Mouse (Mus musculus) CH12.LX (cell line): ENCODE data around the gene Casz1. TPM values are rescaled to one million over a fixed set of nuclear protein-coding genes. Genes with fewer than 3 reads are reported as not detected.

ENCODE experiments used
- DNase-seq: peaks from one replicate; pipeline ENCODE4 v3.0.0-alpha.2; 2013; ENCODE audit errors: extremely low read depth
- H3K27ac ChIP-seq: 2 replicates; pipeline ENCODE4 v1.5.1; 2012; ENCODE audit warnings: low read depth, mild to moderate bottlenecking, control low read depth, moderate library complexity; ENCODE audit not compliant: insufficient read depth
- H3K27me3 ChIP-seq: replicated peaks from 2 replicates; pipeline ENCODE3; 2012; ENCODE audit warnings: inconsistent platforms
- H3K36me3 ChIP-seq, 2 experiments: replicated peaks in 1 of 2; 2 replicates each; pipeline versions ENCODE3 to v1.6.1; 2012; ENCODE audit warnings: inconsistent platforms in 1 of 2, low read length in 1 of 2, mild to moderate bottlenecking in 1 of 2, mixed read lengths in 1 of 2, moderate library complexity in 1 of 2; ENCODE audit not compliant: control insufficient read depth in 1 of 2, insufficient read depth in 1 of 2
- H3K4me1 ChIP-seq, 2 experiments: 2 replicates each; pipeline ENCODE4 v1.6.1; 2012; ENCODE audit warnings: inconsistent platforms in 1 of 2, moderate library complexity in 1 of 2; ENCODE audit not compliant: insufficient read depth in 2 of 2, control insufficient read depth in 1 of 2
- H3K4me2 ChIP-seq: 2 replicates; pipeline ENCODE4 v1.6.1; 2012; ENCODE audit warnings: low read depth, mild to moderate bottlenecking, control low read depth; ENCODE audit not compliant: poor library complexity, insufficient read depth, severe bottlenecking
- H3K4me3 ChIP-seq, 3 experiments: fragments of 150-350 bp in 1 of 3; sonication (generic) in 1 of 3; replicated peaks in 1 of 3; 2 replicates each; pipeline versions ENCODE3 to v1.5.1; 2011 to 2012; ENCODE audit warnings: low read depth in 2 of 3, low read length in 2 of 3, mild to moderate bottlenecking in 2 of 3, moderate library complexity in 2 of 3, control low read depth in 1 of 3, improper control_type of control experiment in 1 of 3, inconsistent platforms in 1 of 3, mixed read lengths in 1 of 3; ENCODE audit not compliant: poor library complexity in 1 of 3
- H3K79me2 ChIP-seq: replicated peaks from 2 replicates; pipeline ENCODE4 v1.6.1; 2012; ENCODE audit warnings: mild to moderate bottlenecking, moderate library complexity; ENCODE audit not compliant: control insufficient read depth, poor library complexity, insufficient read depth, severe bottlenecking; ENCODE audit errors: extremely low read depth
- H3K9ac ChIP-seq: 2 replicates; pipeline ENCODE4 v1.6.1; 2012; ENCODE audit warnings: low read depth, mild to moderate bottlenecking, control low read depth, moderate library complexity; ENCODE audit not compliant: insufficient read depth
- H3K9me3 ChIP-seq: replicated peaks from 2 replicates; pipeline ENCODE3; 2012; ENCODE audit warnings: low read length, inconsistent platforms, mixed read lengths
- BHLHE40 ChIP-seq: IDR thresholded peaks from 2 replicates; pipeline ENCODE4 v1.6.1; 2011; ENCODE audit warnings: mild to moderate bottlenecking, low read depth, low read length, improper control_type of control experiment
- CHD1 ChIP-seq: IDR thresholded peaks from 2 replicates; pipeline ENCODE4 v1.6.1; 2012; ENCODE audit warnings: low read depth, low read length, improper control_type of control experiment, inconsistent platforms
- CHD2 ChIP-seq: IDR thresholded peaks from 2 replicates; pipeline ENCODE4 v1.6.1; 2011; ENCODE audit warnings: low read length, improper control_type of control experiment
- E2F4 ChIP-seq: IDR thresholded peaks from 2 replicates; pipeline ENCODE4 v1.6.1; 2011; ENCODE audit warnings: low read depth, low read length, improper control_type of control experiment; ENCODE audit not compliant: insufficient replicate concordance
- HCFC1 ChIP-seq: IDR thresholded peaks from 2 replicates; pipeline ENCODE4 v1.6.1; 2012; ENCODE audit warnings: low read depth, mild to moderate bottlenecking, inconsistent platforms, low read length, improper control_type of control experiment
- KAT2A ChIP-seq: IDR thresholded peaks from 2 replicates; pipeline ENCODE4 v1.6.1; 2012; ENCODE audit warnings: low read length, improper control_type of control experiment, inconsistent platforms; ENCODE audit not compliant: insufficient replicate concordance
- MAFK ChIP-seq: IDR thresholded peaks from 2 replicates; pipeline ENCODE4 v1.6.1; 2011; ENCODE audit warnings: low read length, improper control_type of control experiment; ENCODE audit not compliant: insufficient replicate concordance
- MAX ChIP-seq: IDR thresholded peaks from 2 replicates; pipeline ENCODE4 v1.6.1; 2011; ENCODE audit warnings: low read length, improper control_type of control experiment
- MAZ ChIP-seq: IDR thresholded peaks from 2 replicates; pipeline ENCODE4 v1.6.1; 2012; ENCODE audit warnings: low read depth, mild to moderate bottlenecking, inconsistent platforms, low read length, improper control_type of control experiment, moderate library complexity
- MYC ChIP-seq: IDR thresholded peaks from 2 replicates; pipeline ENCODE4 v1.6.1; 2011; ENCODE audit warnings: low read depth, mild to moderate bottlenecking, improper control_type of control experiment, low read length
- NELFE ChIP-seq: IDR thresholded peaks from 2 replicates; pipeline ENCODE4 v1.6.1; 2011; ENCODE audit warnings: low read depth, low read length, improper control_type of control experiment
- NRF1 ChIP-seq: IDR thresholded peaks from 2 replicates; pipeline ENCODE4 v1.6.1; 2014; ENCODE audit warnings: low read depth, mild to moderate bottlenecking, inconsistent platforms, low read length, improper control_type of control experiment, moderate library complexity
- PAX5 ChIP-seq: IDR thresholded peaks from 2 replicates; pipeline ENCODE4 v1.6.1; 2012; ENCODE audit warnings: low read length, inconsistent platforms, mixed read lengths
- RCOR1 ChIP-seq: conservative IDR thresholded peaks from 2 replicates; pipeline ENCODE4 v1.6.1; 2012; ENCODE audit warnings: low read depth, mild to moderate bottlenecking, inconsistent platforms, low read length, improper control_type of control experiment
- SIN3A ChIP-seq: IDR thresholded peaks from 2 replicates; pipeline ENCODE4 v1.6.1; 2012; ENCODE audit warnings: low read length, improper control_type of control experiment, inconsistent platforms
- UBTF ChIP-seq: IDR thresholded peaks from 2 replicates; pipeline ENCODE4 v1.6.1; 2012; ENCODE audit warnings: low read depth, mild to moderate bottlenecking, inconsistent platforms, low read length, improper control_type of control experiment, moderate library complexity
- ZKSCAN1 ChIP-seq: IDR thresholded peaks from 2 replicates; pipeline ENCODE4 v1.6.1; 2012; ENCODE audit warnings: low read depth, inconsistent platforms, low read length, improper control_type of control experiment, borderline replicate concordance
- dilution Hi-C: fragments of 300-500 bp; cut with MboI; formaldehyde crosslinking; loops from 2 replicates; pipeline ENCODE4 v1.14.3; 2020; ENCODE audit warnings: low sequenced_read_pairs; ENCODE audit not compliant: extremely low pct_unique_long_range_greater_than_20kb, extremely low pct_ligation_motif_present
- in situ Hi-C: fragments of 300-500 bp; cut with MboI; formaldehyde crosslinking; loops from 3 replicates; pipeline ENCODE4 v1.14.3; 2019; ENCODE audit warnings: low sequenced_read_pairs, low pct_ligation_motif_present, low pct_unique_long_range_greater_than_20kb, mixed read lengths
- polyA plus RNA-seq: library from polyadenylated mRNA; unstranded; fragments of >175 nt; gene quantifications from 2 replicates; pipeline ENCODE4 v1.2.1, GENCODE M21; 2012; ENCODE audit warnings: low read depth; ENCODE audit not compliant: insufficient read length
- total RNA-seq, 2 experiments: library from RNA; depleted of rRNA; stranded (reverse); fragments of 300-350 nt in 1 of 2; fragments of >200 nt in 1 of 2; gene quantifications; 2 replicates each; pipeline ENCODE4 v1.2.3; 2012 to 2014

The Casz1 gene
- total and polyA plus RNA-seq, 3 experiments, result 0.12 to 0.36 (median 0.17) TPM

- Histone ChIP-seq H3K4me2 (no peak overlapping the region), H3K4me1 (peaks cover 2 to 6% of the 10 kb centered on the region in 2 experiments; a peak in 3 of 4 replicates), H3K36me3 (no peaks in the 10 kb centered on the region), H3K27me3 (peaks cover 70% of the 10 kb centered on the region), H3K9ac (no peak overlapping the region), H3K4me3 (no peak overlapping the region), H3K79me2 (no peaks in the 10 kb centered on the region), H3K9me3 (no peaks in the 10 kb centered on the region), H3K27ac (no peak overlapping the region)
- in situ Hi-C loops (loop anchor here (10.0 kb wide), 1 partner anchor 152 kb away; no protein-coding TSS in a partner anchor), dilution Hi-C loops (no loop called here)
- no peak for TF ChIP-seq MAZ
- TF ChIP-seq E2F4, result no peak
- no peak for TF ChIP-seq UBTF
- TF ChIP-seq MAX, result no peak
- TF ChIP-seq BHLHE40, result no peak
- TF ChIP-seq KAT2A, result no peak
- no peak for TF ChIP-seq MAFK
- TF ChIP-seq ZKSCAN1, result no peak
- TF ChIP-seq MYC, result no peak
- TF ChIP-seq NRF1, result no peak
- no peak for DNase-seq
Observed at GRCm38 (mm10) chr4:148912826-148913590, 108.8 kb downstream of the Casz1 start.

DNA sequence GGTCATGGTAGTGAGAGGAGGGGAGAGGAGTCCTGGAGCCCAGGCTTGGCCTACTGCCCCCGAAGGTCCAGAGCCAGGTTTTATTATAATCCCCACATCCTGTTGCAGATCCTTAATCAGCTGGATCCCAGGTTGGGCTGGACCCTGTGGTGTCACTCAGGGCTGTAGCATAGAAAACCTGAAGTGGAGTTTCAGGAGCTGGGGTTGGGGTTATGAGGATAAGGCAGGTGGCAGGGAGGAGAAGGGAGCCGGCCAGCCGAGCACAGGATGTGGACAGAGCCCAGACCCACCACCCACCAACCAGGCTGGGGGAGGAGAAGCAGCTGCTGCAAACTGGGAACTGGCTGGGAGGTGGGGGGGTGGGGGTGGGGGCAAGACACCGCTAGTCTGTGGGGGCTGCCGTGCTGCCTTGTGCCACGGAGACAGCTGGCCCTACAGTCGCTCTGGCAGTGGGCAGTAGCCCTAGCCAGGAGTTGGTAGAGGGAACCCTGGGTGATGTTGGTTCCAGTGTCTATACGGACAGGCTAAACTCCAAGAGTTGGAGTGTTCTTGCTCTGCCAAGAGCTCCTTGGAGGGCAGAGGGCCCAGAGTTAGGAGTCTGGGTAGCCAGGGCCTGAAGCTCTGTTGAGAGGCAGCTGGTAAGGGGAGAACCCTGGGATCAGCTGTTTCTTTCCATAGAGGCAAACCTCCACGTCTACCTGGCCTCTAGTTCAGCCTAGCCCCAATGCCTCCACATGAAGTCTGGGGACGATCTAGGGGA is 110.8 kb downstream of the Casz1 start:
- no peak overlapping the region for H3K27ac ChIP-seq
- no peaks in the 10 kb centered on the region for H3K9me3 ChIP-seq
- H3K4me2 ChIP-seq, result no peak overlapping the region
- H3K9ac ChIP-seq, result no peak overlapping the region
- H3K79me2 ChIP-seq, result no peaks in the 10 kb centered on the region
- no peak for TF ChIP-seq NRF1
- DNase-seq, result no peak
- H3K4me1 ChIP-seq, result no peaks in the 10 kb centered on the region
- H3K4me3 ChIP-seq, result no peak overlapping the region
- peaks cover 81% of the 10 kb centered on the region for H3K27me3 ChIP-seq
- H3K36me3 ChIP-seq, result no peaks in the 10 kb centered on the region
- dilution Hi-C loops (no loop called here), in situ Hi-C loops (loop anchor here (10.0 kb wide), 1 partner anchor 150 kb away; no protein-coding TSS in a partner anchor)

DNA sequence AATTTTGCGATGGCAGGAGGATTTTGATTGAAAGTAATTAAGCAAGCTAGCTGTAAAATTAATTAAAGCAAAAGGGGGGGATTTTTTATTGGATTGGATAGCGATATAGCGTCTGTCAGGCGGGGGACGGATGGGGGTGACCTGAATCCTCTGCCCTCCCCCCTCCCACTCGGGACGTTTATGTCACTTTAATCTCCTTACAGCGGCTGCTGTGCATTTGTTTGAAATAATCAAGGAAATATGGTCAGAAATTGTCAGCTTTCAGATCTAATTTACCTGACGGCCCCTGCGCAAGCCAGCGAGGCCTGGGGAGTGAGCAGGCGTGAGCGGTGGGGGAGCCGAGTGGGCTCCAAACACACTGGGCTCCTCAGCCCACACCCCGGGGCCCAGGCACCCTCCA is 111.6 kb downstream of the Casz1 start:
- DNase-seq, result no peak
- H3K36me3 ChIP-seq, result no peaks in the 10 kb centered on the region
- TF ChIP-seq CHD1 (no peak), PAX5 (no peak), NELFE (no peak), RCOR1 (no peak), CHD2 (no peak), HCFC1 (no peak), SIN3A (no peak)
- H3K4me2 ChIP-seq, result no peak overlapping the region
- peaks cover 80% of the 10 kb centered on the region for H3K27me3 ChIP-seq
- dilution Hi-C loops, result no loop called here
- H3K79me2 ChIP-seq, result no peaks in the 10 kb centered on the region
- H3K9me3 ChIP-seq, result no peaks in the 10 kb centered on the region
- H3K9ac ChIP-seq, result no peak overlapping the region
- no peaks in the 10 kb centered on the region for H3K4me1 ChIP-seq
- in situ Hi-C loops, result loop anchor here (10.0 kb wide), 1 partner anchor 149 kb away; no protein-coding TSS in a partner anchor
- no peak overlapping the region for H3K4me3 ChIP-seq
- no peak overlapping the region for H3K27ac ChIP-seq
